Mouse (Mus musculus) bone marrow, adult 2 months (tissue): Measurements from ENCODE around the gene Fam241b.

Experiments
- CTCF ChIP-seq: fragments of 200-500 bp; IDR thresholded peaks from 2 replicates; pipeline ENCODE4 v1.5.1; 2011; ENCODE audit warnings: low read length, control low read depth; ENCODE audit not compliant: control insufficient read depth, insufficient read depth
- POLR2A ChIP-seq: fragments of 200-500 bp; IDR thresholded peaks from 2 replicates; pipeline ENCODE4 v1.6.1; 2011; ENCODE audit warnings: low read depth, mild to moderate bottlenecking, control low read depth, low read length, borderline replicate concordance; ENCODE audit not compliant: control insufficient read depth

GRCm38 (mm10) chr10:62086044-62086443 is 57.7 kb downstream of the Fam241b start:
- TF ChIP-seq CTCF (no peak), POLR2A (no peak)
